Mouse (Mus musculus) G1E (cell line): ENCODE data around the gene Sik3.

Experiments used
- CTCF ChIP-seq: IDR thresholded peaks from 2 replicates; pipeline ENCODE4 v1.5.1; 2012; ENCODE audit warnings: low read depth, low read length, inconsistent platforms, mixed read lengths
- GATA1 ChIP-seq: IDR thresholded peaks from 2 replicates; pipeline ENCODE4 v1.6.1; 2012; ENCODE audit warnings: borderline replicate concordance, low read length, inconsistent platforms, mixed read lengths
- POLR2AphosphoS5 ChIP-seq: IDR thresholded peaks from 2 replicates; pipeline ENCODE4 v1.6.1; 2012; ENCODE audit warnings: low read depth, low read length, inconsistent platforms; ENCODE audit not compliant: insufficient replicate concordance
- TAL1 ChIP-seq: conservative IDR thresholded peaks from 2 replicates; pipeline ENCODE4 v1.6.1; 2012; ENCODE audit warnings: low read depth, low read length, inconsistent platforms, mixed read lengths

DNA sequence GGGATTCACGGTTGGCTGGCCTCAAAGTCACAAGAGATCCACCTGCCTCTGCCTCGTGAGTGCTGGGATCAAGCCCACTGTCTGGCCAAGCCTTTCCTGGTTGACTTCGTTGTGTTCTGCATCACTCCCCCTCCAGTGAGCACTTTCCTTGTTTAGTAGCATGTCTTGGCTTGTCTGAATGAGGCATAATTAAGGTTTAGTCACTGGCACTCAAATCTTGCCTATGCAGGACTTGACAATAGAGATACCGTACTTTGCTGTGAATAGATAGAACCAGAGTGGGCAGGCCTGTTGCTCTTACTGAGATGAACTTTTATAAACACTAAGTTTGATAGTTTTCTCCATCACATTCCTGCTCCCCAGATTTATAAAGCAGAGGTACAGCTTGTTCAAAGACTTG, 56.4 kb downstream of the Sik3 start:
- TF ChIP-seq CTCF, result no peak
- TF ChIP-seq GATA1, result no peak
- no peak for TF ChIP-seq TAL1
- no peak for TF ChIP-seq POLR2AphosphoS5
